Mouse (Mus musculus) kidney, adult 11 months (tissue): Measurements from ENCODE around the gene Glt6d1.
A peak's percentile ranks its signal among the peaks of the same experiment; 100 is the strongest.
"Not testable (repeated sequence)": the region's sequence is repeated elsewhere in the genome, so short reads cannot be mapped to it uniquely, and the experiment has no call there.

Source experiments
- DNase-seq: peaks from one replicate; pipeline ENCODE4 v3.0.0; 2022

Gene Glt6d1

GRCm38 (mm10) chr2:25815748-25816147 lies at the start of gene Glt6d1:
Gene Glt6d1 (minus strand): TSS chr2:25815848.
- not testable (repeated sequence) for DNase-seq

- no peak for DNase-seq
Observed at GRCm38 (mm10) chr2:25865412-25865811, 49.8 kb upstream of the Glt6d1 start.

DNA sequence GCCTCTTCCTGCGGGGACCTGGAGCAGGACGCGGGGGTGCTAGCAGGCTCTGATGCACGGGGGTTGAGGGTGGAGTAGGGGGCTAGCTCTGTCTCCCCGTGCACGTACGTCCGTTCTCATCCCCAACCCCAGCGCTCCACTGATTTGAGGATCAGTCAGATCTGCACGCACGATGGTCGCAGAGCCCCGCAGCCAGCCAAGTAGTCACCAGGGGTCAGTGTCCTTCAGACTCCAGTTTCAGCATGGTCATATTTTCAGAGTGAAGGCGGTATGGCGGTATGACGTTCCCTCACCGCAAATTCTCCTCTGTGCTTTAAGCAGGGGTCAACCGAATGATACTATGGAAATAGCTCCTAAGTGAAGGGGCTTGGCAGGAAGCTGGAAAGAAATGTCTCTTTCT lies 48.6 kb upstream of the Glt6d1 start:
- no peak for DNase-seq

DNA sequence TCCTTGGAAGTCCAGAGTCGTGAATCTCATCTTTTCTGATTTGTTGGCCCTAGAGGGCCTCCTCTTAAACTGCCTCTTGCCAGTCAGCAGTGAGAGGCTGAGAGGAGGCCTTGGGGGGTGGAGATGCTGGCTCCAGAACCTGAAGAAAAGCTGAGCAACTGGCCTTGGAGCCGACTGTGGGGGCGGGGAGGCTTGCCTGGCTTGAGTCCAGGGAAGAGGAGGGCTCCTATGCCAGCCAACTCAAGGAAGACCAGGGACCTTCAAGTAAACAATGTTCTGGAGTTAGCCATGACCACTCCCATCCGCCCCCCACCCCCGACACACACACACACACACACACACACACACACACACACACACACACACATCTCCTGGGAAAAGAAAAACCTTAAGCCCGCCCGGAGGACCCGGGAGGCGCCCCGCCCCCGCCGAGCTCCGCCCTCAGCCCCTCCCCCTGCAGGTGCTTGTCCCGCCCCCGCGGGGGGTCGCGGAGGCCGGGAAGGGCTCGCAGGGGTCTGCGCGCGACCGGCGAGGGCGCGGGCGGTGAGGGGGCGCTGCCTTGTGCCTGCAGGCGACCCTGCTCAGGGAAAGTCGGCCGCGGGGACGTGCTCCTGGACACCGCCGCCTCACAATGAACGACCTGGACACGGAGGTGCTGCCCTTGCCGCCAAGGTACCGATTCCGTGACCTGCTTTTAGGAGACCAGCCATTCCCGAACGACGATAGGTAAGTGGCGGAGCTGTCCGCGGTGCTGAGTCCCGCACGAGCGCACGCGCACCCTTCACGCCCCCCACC lies 47.9 kb upstream of the Glt6d1 start, which contains the start of gene Kcnt1:
Kcnt1 (plus strand) TSS at position 398 of the 795 bp plus-strand sequence.
- peak; percentile 54 for DNase-seq

DNA sequence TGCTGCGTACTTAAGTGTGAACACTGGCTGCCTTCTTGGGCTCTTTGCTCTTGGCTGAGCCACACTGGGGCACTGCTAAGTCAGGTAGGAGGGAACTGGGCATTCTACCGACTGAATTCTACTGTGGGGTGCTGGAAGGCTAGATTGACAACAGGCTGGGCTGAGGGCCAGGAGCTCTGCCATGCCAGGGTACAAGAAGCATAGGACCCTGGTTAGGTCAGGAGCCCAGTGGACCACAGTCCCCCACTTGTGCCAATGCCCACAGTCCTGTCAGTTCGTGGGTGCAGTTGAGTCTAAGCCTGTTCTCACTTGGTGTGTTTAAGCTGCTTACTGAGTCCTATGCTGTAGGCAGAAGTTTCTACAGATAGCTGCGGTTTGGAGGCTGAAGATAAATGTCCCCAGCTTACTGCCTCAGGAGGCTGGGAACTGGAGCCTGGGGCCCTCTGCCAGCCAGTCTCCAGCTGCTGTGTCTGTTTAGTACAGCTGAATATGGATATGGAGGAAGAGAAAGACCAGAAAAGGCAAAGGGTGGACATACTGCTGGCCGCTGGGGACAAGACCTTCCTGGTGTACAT lies 47.1 kb upstream of the Glt6d1 start:
- DNase-seq, result peak; percentile 27

DNA sequence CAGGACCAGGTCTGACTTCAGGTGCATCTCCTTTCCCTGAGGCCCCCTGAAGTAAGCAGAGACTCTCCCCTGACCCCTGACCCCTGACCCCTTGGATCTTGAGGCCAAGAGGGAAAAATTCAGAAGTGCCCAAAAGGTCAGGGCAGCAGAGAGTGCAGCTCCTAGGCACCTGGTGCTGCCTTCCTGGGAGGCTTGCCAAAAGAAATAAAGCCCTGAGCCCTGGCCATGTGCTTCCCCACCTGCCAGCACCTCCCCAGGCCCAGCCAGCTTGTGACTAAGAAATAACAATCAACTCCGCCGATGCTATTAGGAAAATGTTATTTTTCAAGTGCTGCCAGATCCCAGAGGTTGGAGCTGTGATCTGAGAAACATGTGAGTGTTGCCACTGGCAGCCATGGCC lies 46.4 kb upstream of the Glt6d1 start:
- DNase-seq, result peak; percentile 69

- DNase-seq, result peak; percentile 58
Observed at GRCm38 (mm10) chr2:25859891-25860290, 44.2 kb upstream of the Glt6d1 start.

GRCm38 (mm10) chr2:25853998-25854397 lies 38.4 kb upstream of the Glt6d1 start:
- no peak for DNase-seq

- DNase-seq, result peak; percentile 37
Observed at GRCm38 (mm10) chr2:25852626-25853025, 37.0 kb upstream of the Glt6d1 start.

GRCm38 (mm10) chr2:25850330-25850729 lies 34.7 kb upstream of the Glt6d1 start:
- no peak for DNase-seq

DNA sequence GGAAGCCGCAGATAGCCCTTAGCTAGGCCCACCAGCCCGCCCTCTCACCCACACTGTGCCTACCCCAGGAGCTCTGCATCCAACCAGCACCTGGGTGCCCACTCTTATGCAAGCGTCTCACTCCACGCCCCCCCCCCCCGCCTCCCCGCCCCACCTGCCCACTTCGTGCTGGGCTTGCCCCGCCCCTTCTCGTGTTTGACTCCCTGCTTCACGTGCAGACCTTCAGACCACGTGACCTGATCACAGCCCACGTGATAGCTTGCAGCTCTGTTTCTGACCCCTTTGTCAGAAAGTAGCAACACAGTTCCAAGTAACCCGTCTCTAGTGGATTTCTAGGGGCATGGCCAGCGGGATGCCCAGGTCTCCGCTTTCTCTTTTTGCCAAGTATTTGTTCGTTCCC lies 31.6 kb upstream of the Glt6d1 start, which contains the start of gene Sohlh1:
Sohlh1 (minus strand) TSS at position 23 of the 400 bp plus-strand sequence.
- DNase-seq, result no peak

DNA sequence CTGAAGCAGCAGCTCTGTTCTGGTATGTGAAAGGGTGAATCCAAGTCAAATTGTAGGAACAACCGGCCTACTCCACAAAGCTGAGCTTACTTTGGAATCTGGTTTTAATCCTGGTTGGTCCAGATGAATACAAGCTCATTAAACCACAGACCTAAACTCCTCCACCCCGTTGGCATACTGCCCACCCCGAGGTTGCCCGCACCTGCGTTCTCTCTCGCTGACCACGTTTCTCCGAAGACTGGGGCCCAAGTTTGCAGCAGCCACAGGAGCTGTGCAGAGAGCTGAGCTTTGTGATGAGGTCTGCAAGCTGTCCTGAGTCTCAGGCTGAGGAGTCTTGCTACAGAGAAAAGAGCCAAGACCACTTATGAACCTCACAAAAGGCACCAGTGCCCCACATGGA lies 30.9 kb upstream of the Glt6d1 start:
- no peak for DNase-seq

GRCm38 (mm10) chr2:25844097-25844496 lies 28.4 kb upstream of the Glt6d1 start:
- DNase-seq, result no peak

GRCm38 (mm10) chr2:25842758-25843157 lies 27.1 kb upstream of the Glt6d1 start:
- no peak for DNase-seq

GRCm38 (mm10) chr2:25842161-25842560 lies 26.5 kb upstream of the Glt6d1 start:
- no peak for DNase-seq

- DNase-seq, result peak; percentile 53
Observed at GRCm38 (mm10) chr2:25836291-25836690, 20.6 kb upstream of the Glt6d1 start.

DNA sequence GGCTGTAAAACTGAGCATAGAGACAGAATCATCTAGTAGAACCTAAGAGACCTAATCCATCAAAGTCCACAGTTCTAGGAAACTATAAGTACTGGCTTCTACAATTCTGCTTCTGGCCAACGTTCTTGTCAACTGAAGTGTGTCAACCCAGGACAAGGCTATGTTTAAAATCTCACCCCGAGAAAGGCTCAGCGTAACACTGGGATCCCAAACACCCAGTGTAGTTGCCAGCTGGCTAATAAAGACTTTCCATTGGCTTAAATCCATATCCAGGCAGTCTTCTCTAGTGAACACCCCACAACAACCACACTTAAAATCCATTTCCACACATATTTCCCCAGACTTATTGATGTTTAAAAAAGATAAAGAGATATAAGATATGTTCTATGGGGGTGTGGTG lies 15.1 kb upstream of the Glt6d1 start:
- no peak for DNase-seq

DNA sequence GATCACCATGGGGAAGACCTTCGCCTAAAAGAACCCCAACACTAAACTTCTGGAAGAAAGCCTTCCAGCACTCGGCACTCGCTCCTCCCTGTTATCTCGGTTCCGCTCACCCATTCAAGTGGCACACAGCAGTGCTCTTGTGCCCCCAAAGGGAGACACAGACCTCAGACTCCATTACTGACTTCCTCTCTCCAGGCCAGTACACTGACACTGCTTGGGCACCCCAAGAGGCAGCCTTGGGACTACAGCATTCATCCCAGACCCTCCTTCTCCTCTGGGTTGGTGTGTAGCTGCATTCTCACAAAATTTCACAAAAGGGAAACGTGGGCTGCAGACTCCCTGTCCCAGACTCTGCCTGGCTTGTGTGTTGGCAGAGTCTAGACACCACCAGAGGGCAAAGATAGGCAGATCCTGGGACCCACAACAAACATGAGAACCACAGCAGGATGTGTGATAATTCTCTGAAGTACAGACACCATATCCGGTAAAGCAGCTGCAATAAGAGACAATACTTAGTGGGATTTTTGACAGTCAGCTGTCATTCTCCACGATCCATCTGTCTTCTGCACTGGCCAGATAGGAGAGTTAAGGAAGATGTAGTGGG lies 12.8 kb upstream of the Glt6d1 start:
- no peak for DNase-seq

DNA sequence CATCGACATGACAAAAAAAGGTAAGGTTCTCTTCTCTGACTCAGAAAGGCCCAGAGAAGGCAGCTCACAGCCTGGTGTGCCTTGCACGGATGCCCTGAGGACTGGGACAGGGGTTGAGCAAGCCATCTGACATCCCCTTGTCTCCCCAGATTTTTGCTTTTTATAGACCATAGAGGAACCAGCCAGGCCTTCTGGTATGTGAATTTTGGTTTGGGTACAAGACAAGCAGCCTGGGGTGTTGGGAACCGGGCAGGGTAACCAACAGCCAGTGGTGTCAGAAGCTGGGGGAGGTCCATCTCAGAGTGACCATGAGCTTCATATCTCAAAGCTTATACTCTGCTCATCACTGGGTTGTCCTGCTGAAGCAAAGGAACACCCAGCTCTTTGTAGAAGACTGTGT lies 9.1 kb upstream of the Glt6d1 start:
- DNase-seq, result no peak

- DNase-seq, result no peak
Observed at GRCm38 (mm10) chr2:25822806-25823205, 7.2 kb upstream of the Glt6d1 start, which contains the start of gene Lcn9. Gene Lcn9 (plus strand): TSS chr2:25823153.

GRCm38 (mm10) chr2:25813364-25813763 lies 2.3 kb downstream of the Glt6d1 start:
- no peak for DNase-seq

GRCm38 (mm10) chr2:25811711-25812110 lies 3.9 kb downstream of the Glt6d1 start:
- DNase-seq, result no peak

DNA sequence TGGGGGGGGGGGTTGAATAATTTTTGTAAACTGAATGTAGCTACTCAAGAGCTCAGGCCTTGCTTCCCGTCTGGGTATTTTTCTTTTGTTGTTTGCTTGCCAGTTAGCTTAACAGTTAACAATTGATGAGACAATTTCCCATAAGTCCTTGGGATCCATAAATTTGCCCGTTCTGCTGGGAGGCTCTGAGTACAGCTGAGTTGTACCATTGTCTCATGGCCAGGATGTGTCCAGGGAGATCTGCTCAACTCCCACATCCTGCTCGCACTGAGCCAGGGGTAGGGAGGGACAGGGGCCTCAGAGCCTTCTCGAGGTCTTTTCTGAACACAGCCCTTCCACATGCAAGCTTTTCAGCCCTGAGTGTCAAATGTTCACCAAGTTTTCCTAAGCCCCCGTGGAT lies 17.6 kb downstream of the Glt6d1 start:
- DNase-seq, result no peak

DNA sequence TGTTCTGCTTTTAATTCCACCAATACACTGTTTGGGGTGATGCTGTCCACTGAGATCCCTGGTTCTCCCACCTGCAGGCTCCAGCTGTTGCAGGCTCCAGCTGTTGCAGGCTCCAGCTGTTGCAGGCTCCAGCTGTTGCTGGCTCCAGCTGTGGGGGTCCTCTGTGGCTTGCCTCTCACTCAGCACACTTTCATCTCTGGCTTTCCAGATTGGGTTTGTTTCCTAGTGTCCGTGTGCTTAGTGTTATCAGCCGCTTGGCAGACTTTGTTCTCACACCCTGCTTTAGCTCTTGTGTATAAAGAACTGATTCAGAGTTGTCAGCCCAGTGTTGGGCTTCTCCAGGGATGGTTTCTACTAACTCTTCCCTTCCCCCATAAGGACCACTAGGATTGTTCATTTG lies 18.0 kb downstream of the Glt6d1 start:
- no peak for DNase-seq
